Mouse (Mus musculus): ENCODE results near the gene Csrp1. TPM values are rescaled to one million over a fixed set of nuclear protein-coding genes. Genes with fewer than 3 reads are reported as not detected.

Csrp1 gene
- total and polyA plus RNA-seq, 3 experiments: 44.4 to 73.0 TPM; not detected in 1

- peaks cover 0 to 4% of the 10 kb centered on the region in 2 experiments; a peak in 2 of 4 replicates for H3K36me3 ChIP-seq (ENCODE audit: control insufficient read depth in 1 of 2, insufficient read depth in 2 of 2, low read length in 2 of 2)
- H3K4me3 ChIP-seq (ENCODE audit: control insufficient read depth in 1 of 2, insufficient read depth in 1 of 2, low read depth in 2 of 2, low read length in 2 of 2): no peak overlapping the region
- H3K79me2 ChIP-seq (ENCODE audit: control insufficient read depth, insufficient read depth, low read length, poor library complexity): no peaks in the 10 kb centered on the region
- H3K9ac ChIP-seq (ENCODE audit: control insufficient read depth, low read depth, low read length, poor library complexity, severe bottlenecking): no peak overlapping the region
- no peaks in the 10 kb centered on the region for H3K9me3 ChIP-seq (replicated peaks; ENCODE audit: insufficient read depth, low read length)
- TF ChIP-seq MXI1 (IDR thresholded peaks at IDR 0.05; ENCODE audit: low read depth, low read length) (no peak), JUND (IDR thresholded peaks at IDR 0.05; ENCODE audit: low read depth, low read length) (no peak), CTCF (IDR thresholded peaks at IDR 0.05 in 2 of 3, conservative IDR thresholded peaks at IDR 0.05 in 1 of 3; ENCODE audit: control insufficient read depth in 1 of 3, insufficient read depth in 1 of 3, low read depth in 2 of 3, low read length in 3 of 3, poor library complexity in 1 of 3, severe bottlenecking in 1 of 3) (no peak), NELFE (IDR thresholded peaks at IDR 0.05; ENCODE audit: low read depth, low read length) (no peak), E2F4 (IDR thresholded peaks at IDR 0.05; ENCODE audit: borderline replicate concordance, low read depth, low read length) (no peak), GABPA (IDR thresholded peaks at IDR 0.05; ENCODE audit: low read depth, low read length) (no peak), MAX (IDR thresholded peaks at IDR 0.05; ENCODE audit: low read length) (no peak), UBTF (IDR thresholded peaks at IDR 0.05; ENCODE audit: borderline replicate concordance, insufficient read depth, low read depth, low read length) (no peak), POLR2AphosphoS5 (IDR thresholded peaks at IDR 0.05; ENCODE audit: borderline replicate concordance, low read depth, low read length) (no peak), TCF12 (IDR thresholded peaks at IDR 0.05; ENCODE audit: low read depth, low read length) (0 out of 2 replicates have a peak, but pooled peaks have one; percentile 29), MEF2A (IDR thresholded peaks at IDR 0.05; ENCODE audit: extremely low read depth, insufficient replicate concordance, low read depth, low read length, poor library complexity, severe bottlenecking) (no peak), USF1 (IDR thresholded peaks at IDR 0.05; ENCODE audit: low read depth, low read length) (no peak), NRF1 (IDR thresholded peaks at IDR 0.05; ENCODE audit: insufficient read depth, low read depth, low read length, poor library complexity, severe bottlenecking) (no peak), ZC3H11A (IDR thresholded peaks at IDR 0.05; ENCODE audit: low read depth, low read length) (no peak), EP300 (IDR thresholded peaks at IDR 0.05; ENCODE audit: low read depth in 1 of 2, low read length in 2 of 2) (peak in 1 of 2 experiments; percentile 57; a peak in 3 of 4 replicates), SMC3 (IDR thresholded peaks at IDR 0.05; ENCODE audit: low read depth, low read length) (no peak), GATA1 (IDR thresholded peaks at IDR 0.05; ENCODE audit: low read depth, low read length) (0 out of 2 replicates have a peak, but pooled peaks have one; percentile 22), USF2 (IDR thresholded peaks at IDR 0.05; ENCODE audit: borderline replicate concordance in 1 of 2, insufficient read depth in 1 of 2, low read depth in 1 of 2, low read length in 2 of 2) (no peak)
- no peak overlapping the region for H3K27ac ChIP-seq (ENCODE audit: control insufficient read depth, low read depth, low read length)
- H3K4me1 ChIP-seq (ENCODE audit: control insufficient read depth in 1 of 2, insufficient read depth in 2 of 2, low read length in 2 of 2): peaks cover 0 to 15% of the 10 kb centered on the region in 2 experiments; a peak in 2 of 4 replicates
- DNase-seq (ENCODE audit: low read depth, low spot score): peak; percentile 41
- no peaks in the 10 kb centered on the region; a peak in 2 of 4 replicates for H3K27me3 ChIP-seq (ENCODE audit: control insufficient read depth in 1 of 2, insufficient read depth in 2 of 2, low read length in 2 of 2)
Observed at GRCm38 (mm10) chr1:135800192-135800950, 80.5 kb downstream of the Csrp1 start.

Other genes with a start within 250 kb of the Csrp1 start
- gene Nav1, start 112.8 kb upstream of the Csrp1 start, total RNA-seq (2012; rRNA removed): 0.65 and 0.89 TPM in 2 replicates
- gene Nav1, start 112.8 kb upstream of the Csrp1 start, polyA plus RNA-seq (2012; ENCODE audit: insufficient read depth in 1 of 2, insufficient read length in 2 of 2, low read depth in 1 of 2, low replicate concordance in 2 of 2, missing spikeins in 1 of 2): 1 to 10 TPM in 1 of 2 experiments, not detected in 1; 9.6 TPM
- gene Phlda3, start 46.1 kb downstream of the Csrp1 start, total RNA-seq (2012; rRNA removed): 5.5 and 7.7 TPM in 2 replicates
- gene Phlda3, start 46.1 kb downstream of the Csrp1 start, polyA plus RNA-seq (2012; ENCODE audit: insufficient read depth in 1 of 2, insufficient read length in 2 of 2, low read depth in 1 of 2, low replicate concordance in 2 of 2, missing spikeins in 1 of 2): 10 to 100 TPM in 1 of 2 experiments, not detected in 1; 20.0 TPM
- not detected in 2 replicates for gene Tnni1, start 59.4 kb downstream of the Csrp1 start, total RNA-seq (2012; rRNA removed)
- gene Tnni1, start 59.4 kb downstream of the Csrp1 start, polyA plus RNA-seq (2012; ENCODE audit: insufficient read depth in 1 of 2, insufficient read length in 2 of 2, low read depth in 1 of 2, low replicate concordance in 2 of 2, missing spikeins in 1 of 2): under 1 TPM in 1 of 2 experiments, not detected in 1; 0.15 TPM
- not detected in 2 replicates for gene Lad1, start 98.5 kb downstream of the Csrp1 start, total RNA-seq (2012; rRNA removed)
- not detected for gene Lad1, start 98.5 kb downstream of the Csrp1 start, polyA plus RNA-seq (2012; ENCODE audit: insufficient read depth in 1 of 2, insufficient read length in 2 of 2, low read depth in 1 of 2, low replicate concordance in 2 of 2, missing spikeins in 1 of 2)
- not detected in 2 replicates for gene Tnnt2, start 116.3 kb downstream of the Csrp1 start, total RNA-seq (2012; rRNA removed)
- gene Tnnt2, start 116.3 kb downstream of the Csrp1 start, polyA plus RNA-seq (2012; ENCODE audit: insufficient read depth in 1 of 2, insufficient read length in 2 of 2, low read depth in 1 of 2, low replicate concordance in 2 of 2, missing spikeins in 1 of 2): not detected
- gene Pkp1, start 199.1 kb downstream of the Csrp1 start, total RNA-seq (2012; rRNA removed): not detected in 2 replicates
- gene Pkp1, start 199.1 kb downstream of the Csrp1 start, polyA plus RNA-seq (2012; ENCODE audit: insufficient read depth in 1 of 2, insufficient read length in 2 of 2, low read depth in 1 of 2, low replicate concordance in 2 of 2, missing spikeins in 1 of 2): not detected

Measured in MEL (cell line).